Mouse (Mus musculus) olfactory bulb, adult 2 months (tissue): Measurements from ENCODE around the gene H2-DMa.

Experiments
- CTCF ChIP-seq: fragments of 200-500 bp; IDR thresholded peaks from 2 replicates; pipeline ENCODE4 v1.5.1; 2012; ENCODE audit warnings: low read depth, mild to moderate bottlenecking, low read length, moderate library complexity; ENCODE audit not compliant: insufficient read depth
- POLR2A ChIP-seq: fragments of 200-500 bp; IDR thresholded peaks from 2 replicates; pipeline ENCODE4 v1.6.1; 2012; ENCODE audit warnings: mild to moderate bottlenecking, low read depth, low read length, moderate library complexity; ENCODE audit not compliant: insufficient read depth

GRCm38 (mm10) chr17:34170487-34170876 lies 51.1 kb downstream of the H2-DMa start:
- TF ChIP-seq POLR2A (no peak), CTCF (no peak)
